Mouse (Mus musculus): ENCODE measurements around the gene Tmem220.

Gene Tmem220

GRCm38 (mm10) chr11:67067741-67068140 is 42.8 kb downstream of the Tmem220 start:
- DNase-seq: no peak

- no peak for DNase-seq
These were observed 47.7 kb downstream of the Tmem220 start for GRCm38 (mm10) chr11:67072615-67073130.

DNA sequence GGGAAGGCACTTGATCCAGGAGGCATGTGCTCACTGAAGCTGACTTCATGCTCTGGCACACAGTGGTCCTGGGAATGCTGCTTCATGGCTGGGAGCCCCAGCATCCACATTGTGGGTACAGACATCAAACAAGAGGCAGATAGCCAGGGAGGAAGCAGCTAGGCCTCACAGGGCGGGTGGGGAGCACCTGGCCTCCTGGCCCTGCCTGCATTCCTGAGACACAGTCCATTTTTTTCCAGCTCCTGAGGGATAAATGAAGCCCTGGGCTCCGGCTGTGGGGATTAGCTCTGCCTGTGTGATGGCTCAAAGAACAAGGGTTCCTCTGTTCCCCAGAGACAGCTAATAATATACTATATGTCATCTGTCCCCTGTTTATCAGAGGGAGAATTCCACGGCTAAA is 50.1 kb downstream of the Tmem220 start:
- no peak for DNase-seq

DNA sequence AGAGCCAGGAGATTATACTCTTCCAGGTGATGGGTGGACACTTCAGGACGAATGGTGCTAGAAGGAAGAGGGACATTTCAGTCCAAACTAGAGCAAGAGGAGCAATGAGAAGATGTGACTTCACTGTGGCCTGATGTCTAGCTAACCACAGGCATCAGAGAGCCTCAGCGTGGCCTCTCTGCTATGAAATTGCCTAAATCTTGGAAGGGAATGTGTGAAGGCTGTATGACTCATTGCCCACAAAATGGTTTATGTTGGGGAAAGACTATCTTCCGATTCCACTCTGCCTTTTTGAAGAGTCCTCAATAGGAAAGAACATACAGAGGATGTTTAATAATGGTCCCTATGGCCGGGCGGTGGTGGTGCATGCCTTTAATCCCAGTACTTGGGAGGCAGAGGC is 51.8 kb downstream of the Tmem220 start:
- no peak for DNase-seq

- DNase-seq: no peak
These were observed 52.5 kb downstream of the Tmem220 start for GRCm38 (mm10) chr11:67077435-67077834.

- DNase-seq: no peak
These were observed 53.0 kb downstream of the Tmem220 start, which contains the start of gene Myh3 for GRCm38 (mm10) chr11:67078000-67078399. Gene Myh3 (plus strand): TSS chr11:67078300.

GRCm38 (mm10) chr11:67078888-67079287 is 53.9 kb downstream of the Tmem220 start:
- DNase-seq: no peak

- DNase-seq: no peak
These were observed 54.8 kb downstream of the Tmem220 start for GRCm38 (mm10) chr11:67079740-67080139.

DNA sequence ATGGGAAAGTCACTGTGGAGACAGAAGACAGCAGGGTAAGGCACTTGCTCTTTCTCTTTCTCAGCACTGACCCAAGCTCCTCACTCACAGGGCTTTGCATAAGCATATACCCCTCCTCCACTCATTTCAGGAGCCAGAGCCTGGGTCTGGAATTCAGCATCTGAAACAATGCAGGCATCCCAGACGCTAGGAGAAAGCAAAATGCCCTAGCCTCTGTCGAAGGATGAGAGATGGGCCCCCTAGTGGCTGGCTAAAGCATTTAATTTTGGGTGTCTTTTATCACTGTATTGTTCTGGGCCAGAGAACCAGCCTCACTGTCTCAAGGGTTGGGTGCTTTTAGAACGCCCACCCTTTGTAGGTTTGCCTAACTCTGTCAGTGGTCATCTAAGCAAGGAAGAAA is 55.2 kb downstream of the Tmem220 start:
- DNase-seq: peak; percentile 86

GRCm38 (mm10) chr11:67081125-67081649 is 56.2 kb downstream of the Tmem220 start:
- DNase-seq: peak; percentile 94

GRCm38 (mm10) chr11:67082188-67082587 is 57.2 kb downstream of the Tmem220 start:
- DNase-seq: no peak

DNA sequence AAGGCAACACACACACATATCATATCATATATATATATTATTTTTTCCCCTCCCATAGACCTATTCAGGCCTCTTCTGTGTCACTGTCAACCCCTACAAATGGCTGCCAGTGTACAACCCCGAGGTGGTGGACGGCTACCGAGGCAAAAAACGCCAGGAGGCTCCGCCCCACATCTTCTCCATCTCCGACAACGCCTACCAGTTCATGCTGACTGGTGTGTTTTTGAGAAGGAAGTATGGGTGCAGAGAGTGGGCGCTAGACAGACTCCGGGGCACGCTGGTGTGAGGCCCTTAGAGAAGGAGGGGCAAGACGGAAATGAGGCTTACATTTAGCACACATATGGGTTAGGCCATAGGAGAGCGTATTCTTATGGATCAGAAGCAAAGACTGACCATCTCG is 57.8 kb downstream of the Tmem220 start:
- no peak for DNase-seq

- no peak for DNase-seq
These were observed 58.3 kb downstream of the Tmem220 start for GRCm38 (mm10) chr11:67083239-67083638.

- DNase-seq: no peak
These were observed 58.9 kb downstream of the Tmem220 start for GRCm38 (mm10) chr11:67083712-67084340.

Data from embryo, embryonic 11 days (tissue).